Mouse (Mus musculus): ENCODE data around the gene Smyd1.

Gene Smyd1

DNA sequence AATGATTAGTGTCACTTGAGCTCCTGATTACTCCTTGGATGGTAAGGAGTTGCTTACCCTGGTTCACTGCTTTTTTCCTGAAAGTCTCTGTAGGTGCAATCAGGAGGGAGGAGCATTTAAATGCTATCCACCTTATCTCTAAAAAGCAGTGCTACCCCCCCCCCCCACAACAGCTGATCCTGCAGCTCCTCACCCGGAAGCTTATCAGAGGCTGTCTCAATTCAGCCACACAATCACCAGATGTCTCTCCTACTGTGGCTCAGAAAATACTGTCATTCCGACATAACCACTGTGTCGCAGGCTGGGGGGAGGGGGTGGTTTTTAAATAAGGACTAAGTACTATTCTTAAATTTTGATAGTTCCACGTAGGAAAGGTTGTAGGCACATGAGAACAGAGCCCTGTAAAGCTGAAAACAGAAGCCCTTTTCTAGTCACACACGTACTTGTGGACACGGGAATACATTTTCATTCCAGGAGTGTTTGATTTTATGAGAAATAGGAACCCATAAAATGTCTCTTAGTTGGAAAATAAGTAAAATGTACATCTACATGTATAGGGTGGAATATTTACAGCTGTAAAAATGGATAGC, 61.9 kb downstream of the Smyd1 start:
- DNase-seq (ENCODE audit: low spot score in 2 of 2): no peak

DNA sequence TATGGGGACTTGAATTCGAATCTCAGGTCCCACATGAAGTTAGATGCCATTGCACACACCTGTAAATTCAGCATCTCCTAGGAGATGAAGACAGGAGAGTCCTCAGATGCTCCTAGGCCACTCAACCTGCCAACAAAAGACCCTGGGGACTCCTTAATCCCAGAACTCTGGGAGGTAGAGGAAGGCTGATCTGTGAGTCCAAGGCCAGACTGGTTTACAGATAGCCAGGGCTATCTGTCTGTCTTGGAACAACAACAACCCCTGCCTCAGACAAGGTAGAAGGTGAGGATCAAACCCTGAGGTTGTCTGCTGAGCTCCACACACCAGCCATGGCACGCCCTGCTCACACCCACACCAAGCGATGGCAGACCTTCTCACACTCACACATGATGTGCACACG, 62.9 kb downstream of the Smyd1 start:
- DNase-seq (ENCODE audit: low spot score in 2 of 2): no peak

DNA sequence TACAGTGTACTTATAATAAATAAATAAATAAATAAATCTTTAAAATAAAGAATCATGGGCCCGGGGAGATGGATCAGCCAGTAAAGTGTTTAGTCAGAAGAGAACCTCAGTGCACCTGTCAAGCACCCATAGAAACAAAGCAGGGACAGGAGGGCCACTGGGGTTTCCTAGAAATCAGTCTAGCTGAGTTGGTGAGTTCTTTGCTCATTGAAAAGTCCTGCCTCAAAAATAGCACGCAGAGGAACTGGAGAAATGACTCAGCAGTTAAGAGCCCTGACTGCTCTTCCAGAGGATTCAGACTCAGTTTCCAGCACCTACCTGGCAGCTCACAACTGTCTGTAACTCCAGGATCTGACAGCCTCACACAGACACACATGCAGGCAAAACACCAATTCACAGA, 63.5 kb downstream of the Smyd1 start:
- no peak for DNase-seq (ENCODE audit: low spot score in 2 of 2)

DNA sequence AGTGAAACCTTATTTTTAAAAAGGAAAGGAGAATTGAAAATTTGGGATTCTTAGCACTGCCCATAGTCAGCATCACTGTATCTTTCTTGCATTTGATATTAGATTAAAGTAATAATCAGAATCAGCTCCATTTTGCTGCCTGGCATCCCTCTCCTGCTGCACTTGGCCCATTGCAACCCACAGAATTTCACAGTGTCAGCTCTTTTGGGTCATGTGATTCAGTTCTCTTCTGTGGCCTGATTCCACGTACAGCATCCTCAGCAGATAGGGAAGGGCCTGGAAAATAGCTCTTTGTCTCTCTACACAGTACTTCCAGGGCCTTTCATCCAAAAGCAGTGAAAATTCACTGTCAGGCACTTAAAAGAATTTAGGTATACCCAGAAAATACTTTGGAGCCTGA, 64.7 kb downstream of the Smyd1 start:
- no peak for DNase-seq (ENCODE audit: low spot score in 2 of 2)

DNA sequence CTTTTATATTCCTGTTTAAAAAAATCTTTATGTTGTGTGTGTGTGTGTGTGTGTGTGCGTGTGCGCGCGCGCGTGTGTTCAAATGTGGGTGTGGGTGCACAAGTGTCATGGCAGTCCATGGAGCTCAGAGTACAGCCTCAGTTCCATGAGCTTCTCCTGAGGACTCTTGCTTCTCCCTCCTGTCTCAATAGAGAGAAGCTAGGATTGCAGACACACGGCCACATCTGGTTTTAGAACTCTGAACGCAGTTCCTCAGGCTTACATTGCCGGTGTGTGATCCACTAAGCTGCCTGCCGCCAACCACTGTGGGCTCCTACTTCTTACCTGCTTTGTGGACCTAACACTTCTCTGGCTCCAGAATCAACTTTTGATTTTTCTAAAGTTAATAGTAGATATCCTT, 65.9 kb downstream of the Smyd1 start:
- no peak for DNase-seq (ENCODE audit: low spot score in 2 of 2)

DNA sequence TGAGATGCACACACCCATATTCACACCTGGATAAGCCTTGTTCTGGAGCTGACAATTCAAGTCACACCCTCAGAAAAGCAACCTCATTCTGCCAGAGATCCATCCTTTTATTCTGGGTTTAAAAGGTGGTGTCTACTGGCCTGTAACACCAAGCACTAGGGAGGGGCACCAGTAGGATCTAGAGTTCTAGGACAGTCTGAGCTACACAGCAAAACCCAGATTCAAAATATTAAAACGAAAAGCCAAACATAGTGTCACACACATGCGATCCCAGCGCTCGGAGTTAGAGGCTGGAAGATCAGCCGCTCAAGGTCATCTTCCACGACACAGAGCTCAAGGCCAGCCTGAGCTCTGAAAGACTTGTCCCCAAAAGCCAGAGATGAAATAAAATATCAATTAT, 67.6 kb downstream of the Smyd1 start:
- DNase-seq (ENCODE audit: low spot score in 2 of 2): no peak

DNA sequence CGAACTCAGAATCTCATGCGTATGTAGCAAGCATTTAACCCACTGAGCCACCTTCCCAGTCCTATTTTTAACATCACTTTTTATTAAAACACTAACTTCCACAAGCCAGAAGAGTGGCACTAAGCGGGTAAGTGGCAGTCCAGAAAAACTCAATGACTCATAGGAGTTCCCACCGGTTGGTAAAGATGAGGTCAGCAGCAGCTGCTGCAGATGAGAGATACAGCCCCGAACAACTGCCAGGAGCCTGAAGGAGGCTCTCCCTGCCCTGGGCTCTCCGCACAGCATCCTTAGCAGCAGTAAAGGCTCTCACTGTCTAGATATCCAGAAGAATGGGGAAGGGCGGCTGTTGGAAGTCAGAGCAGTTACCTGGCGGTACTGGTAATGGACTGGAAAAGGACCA, 71.1 kb downstream of the Smyd1 start:
- DNase-seq (ENCODE audit: low spot score in 2 of 2): no peak

DNA sequence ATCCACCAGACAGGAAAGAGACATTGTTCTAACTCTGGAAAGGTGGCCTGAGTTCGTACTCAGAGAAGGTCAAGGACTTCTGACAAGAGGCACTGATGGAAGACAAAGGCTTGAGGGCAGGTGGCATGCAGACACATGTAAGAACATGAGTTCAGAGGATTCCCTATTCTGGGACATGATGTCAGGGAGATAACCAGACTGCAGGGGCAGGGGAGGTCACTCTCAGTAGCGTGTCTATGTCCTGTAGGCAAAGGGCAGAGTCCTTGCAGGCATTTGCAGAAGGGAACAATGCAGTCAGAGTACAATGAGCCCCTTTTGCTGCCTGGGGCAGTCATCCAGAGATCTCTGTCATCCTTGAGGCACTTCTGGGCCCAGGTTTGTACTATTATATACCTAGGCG, 72.4 kb downstream of the Smyd1 start:
- no peak for DNase-seq (ENCODE audit: low spot score in 2 of 2)

DNA sequence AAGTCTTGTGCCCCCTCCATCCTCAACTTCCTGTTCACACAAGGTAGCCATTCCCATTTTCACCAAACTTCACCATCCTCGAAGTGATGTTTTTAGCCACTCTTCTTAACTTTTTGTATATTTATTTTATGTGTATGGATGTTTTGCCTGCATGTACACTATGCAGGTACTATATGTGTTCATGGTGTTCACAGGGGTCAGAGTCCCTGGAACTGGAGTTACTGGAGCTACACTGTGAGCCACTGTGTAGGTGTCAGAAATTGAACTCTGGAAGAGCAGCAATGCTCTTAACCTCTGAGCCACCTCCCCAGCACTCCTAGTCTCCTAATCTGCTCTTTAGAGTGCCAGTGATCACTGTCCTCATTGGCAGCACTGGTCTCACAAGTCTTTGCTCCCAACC, 73.6 kb downstream of the Smyd1 start:
- DNase-seq (ENCODE audit: low spot score in 2 of 2): no peak

DNA sequence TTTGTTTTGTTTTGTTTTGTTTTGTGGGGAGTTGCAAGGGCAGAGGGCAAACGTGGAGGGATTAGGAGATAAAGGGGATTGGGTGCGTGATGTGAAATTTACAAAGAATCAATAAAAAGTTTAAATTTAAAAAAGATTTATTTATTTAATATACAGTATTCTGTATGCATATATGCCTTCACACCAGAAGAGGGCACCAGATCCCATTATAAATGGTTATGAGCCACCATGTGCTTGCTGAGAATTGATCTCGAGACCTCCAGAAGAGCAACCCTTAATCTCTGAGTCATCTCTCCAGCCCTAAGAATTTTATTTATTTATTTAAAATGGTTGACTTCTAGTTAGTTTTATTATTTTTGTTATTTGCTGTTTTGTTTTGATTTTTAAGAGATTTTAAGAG, 78.8 kb downstream of the Smyd1 start:
- no peak for DNase-seq (ENCODE audit: low spot score in 2 of 2)

DNA sequence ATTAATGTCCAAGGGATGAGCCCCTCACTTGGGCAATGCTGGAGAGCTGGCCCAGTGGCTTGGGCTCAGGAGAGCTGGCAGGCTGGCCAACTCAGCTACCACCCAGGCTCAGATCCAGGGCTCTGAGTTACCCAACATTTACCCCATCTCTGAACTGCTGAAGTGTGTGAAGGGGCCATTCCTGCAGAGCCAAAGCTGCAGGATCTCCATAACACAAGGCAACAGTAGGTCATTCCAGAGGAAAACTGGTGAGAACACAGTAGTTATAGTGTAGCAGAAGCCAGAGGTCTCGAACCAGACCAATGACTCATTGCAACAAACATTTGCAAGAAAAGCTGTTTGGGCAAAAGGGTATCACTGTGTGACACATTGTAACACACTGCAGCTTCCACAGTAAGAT, 79.2 kb downstream of the Smyd1 start:
- no peak for DNase-seq (ENCODE audit: low spot score in 2 of 2)

DNA sequence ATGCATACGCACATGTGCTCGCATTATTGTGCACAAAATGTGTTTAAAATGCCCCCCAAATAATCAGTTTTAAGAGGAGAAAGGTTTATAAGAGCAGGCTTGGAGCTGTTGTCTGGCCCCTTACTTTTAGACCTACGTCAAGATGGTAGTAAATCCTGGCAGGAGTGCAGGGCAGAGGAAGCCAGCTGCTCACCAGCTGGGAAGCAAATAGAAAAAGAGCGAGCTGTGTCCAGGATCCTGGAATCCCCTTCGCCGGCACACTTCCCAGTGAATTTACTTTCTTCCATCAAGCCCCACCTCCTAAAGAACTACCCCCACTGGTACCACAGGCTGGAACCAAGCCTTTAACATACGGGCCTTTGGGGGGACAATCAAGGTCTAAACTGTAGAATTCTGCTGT, 81.2 kb downstream of the Smyd1 start:
- DNase-seq (ENCODE audit: low spot score in 2 of 2): no peak

DNA sequence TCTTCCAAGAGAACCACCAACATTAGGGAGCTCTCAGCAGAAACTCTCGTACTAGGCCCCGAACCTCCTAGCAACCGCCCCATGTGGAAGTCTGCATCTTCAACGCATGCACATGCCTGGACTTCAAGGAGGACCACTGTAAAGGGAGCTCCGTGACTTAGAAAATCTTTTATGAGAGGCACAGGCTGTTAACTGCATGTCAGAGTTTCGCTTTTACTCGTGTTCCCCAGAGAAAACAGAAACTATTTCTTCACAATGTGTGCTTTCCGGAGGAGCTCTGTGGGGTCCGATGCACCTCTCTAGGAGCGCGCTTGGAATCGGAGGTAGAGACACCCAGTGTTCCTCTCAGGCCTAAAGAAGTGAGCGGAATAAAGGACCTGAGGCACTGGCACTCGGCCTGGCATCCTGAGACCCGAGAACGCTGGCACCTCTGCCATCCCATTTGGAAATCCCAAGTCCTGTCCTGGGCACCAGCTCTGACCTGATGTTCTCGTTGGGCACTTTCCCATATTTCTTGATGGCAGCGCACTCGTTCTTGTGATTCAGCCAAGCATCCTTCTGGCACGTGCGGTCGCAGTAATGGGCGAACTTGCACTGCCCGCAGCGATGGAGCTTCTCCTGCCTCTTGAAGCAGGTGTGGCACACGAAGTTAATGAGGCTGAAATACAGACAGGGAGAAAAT, 82.8 kb downstream of the Smyd1 start:
- no peak for DNase-seq (ENCODE audit: low spot score in 2 of 2)

DNA sequence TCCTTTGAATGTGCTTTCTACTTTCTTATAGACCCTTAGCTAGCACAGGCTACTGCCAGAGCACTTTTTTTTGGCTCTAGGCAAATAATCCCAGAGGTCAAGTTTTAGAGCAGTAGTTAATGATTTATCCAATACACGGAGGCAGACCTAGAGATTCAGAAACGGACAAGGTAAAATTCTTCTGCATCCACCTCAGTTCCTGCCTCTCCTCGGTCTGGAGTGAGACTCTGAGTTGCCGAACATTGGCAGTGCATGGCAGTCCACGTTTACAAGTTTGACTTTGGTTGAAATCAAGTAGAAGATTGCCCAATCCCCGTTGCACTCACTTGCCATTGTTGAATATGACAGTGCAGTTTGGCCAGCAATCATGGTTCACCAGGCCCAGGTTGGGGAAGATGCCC, 85.0 kb downstream of the Smyd1 start:
- no peak for DNase-seq (ENCODE audit: low spot score in 2 of 2)

DNA sequence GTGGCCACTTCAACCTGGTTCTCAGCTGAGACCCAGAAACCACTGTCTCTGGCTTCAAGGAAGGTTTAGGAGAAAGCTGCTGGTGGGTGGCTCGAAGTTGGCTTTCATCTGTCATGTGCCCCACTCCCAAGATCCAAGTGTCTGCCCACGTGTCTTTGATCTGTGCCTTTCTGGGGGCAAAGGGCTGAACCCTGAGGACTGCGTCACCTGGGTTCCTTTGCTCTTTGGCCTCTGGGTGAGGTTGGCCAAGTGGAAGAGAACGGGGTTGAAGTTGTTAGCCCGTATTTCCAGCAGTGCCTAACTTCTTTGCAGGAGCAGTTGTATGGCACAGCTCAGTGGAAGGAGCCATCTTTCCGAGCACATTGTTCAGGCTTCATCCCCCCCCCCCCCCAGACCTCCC, 85.5 kb downstream of the Smyd1 start:
- DNase-seq (ENCODE audit: low spot score in 2 of 2): no peak

DNA sequence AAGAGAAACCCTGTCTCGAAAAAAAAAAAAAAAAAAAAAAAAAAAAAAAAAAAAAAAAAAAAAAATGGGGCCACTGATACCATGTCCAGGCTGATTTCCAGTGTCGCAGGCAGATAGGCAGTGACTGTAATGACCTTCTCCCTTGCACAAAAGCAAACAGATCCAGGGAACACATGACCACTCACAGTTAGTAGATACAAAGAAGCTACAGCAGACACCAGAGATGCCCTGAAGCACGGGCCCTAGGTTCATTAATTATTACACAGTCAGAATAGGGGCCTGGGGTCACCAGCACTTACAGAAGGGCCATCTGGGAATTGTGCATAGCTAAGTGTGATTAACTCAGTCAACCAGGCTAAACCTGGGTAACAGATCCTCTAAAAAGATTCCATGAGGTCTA, 86.1 kb downstream of the Smyd1 start:
- DNase-seq (ENCODE audit: low spot score in 2 of 2): no peak

DNA sequence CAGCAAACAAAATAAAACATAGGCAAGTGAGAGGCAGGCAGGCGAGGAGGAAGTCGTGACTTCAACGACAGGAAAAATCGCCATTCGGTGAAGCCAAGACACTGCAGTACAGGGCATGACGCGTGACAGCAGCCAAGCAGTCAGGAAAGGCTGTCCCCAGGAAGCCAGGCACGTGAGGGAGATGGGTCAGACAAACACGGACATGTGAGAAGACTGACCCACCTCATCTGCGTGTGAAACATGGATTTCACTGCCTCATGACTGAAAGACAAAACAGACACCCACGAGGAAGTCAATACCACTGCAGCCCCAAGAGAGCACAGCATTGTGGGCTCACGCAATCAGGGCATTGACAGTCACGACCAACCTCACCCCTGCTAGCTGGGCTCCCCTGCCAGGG, 86.9 kb downstream of the Smyd1 start:
- no peak for DNase-seq (ENCODE audit: low spot score in 2 of 2)

DNA sequence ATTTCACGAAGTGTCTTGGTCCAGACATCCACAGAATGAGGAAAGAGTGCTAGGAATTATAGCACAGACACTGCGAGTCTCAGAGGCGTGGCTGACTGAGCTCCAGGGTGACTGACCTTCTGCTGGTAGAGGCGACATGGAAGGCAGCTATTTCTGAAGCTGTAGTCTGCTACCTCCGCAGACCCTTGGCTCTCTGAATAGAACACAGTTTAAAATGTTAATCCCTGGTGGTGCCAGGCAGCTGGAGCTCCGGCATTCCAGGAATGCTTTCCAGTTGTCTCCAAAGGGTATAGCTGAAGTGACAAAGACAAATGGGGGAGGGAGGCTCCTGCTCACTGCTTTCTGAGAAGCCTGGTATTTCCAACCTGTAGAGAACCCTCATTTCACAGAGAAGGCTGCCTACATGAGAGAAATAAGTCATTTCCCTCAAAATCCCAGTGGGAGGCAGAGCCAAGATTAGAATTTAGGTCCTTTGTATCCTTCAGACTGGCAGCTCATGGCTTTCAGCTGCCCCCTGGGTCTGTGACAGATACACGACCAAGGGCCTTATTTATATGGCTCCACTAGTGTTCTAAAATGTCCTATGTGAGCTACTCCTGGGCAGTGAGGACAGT, 94.8 kb downstream of the Smyd1 start:
- no peak for DNase-seq (ENCODE audit: low spot score in 2 of 2)

DNA sequence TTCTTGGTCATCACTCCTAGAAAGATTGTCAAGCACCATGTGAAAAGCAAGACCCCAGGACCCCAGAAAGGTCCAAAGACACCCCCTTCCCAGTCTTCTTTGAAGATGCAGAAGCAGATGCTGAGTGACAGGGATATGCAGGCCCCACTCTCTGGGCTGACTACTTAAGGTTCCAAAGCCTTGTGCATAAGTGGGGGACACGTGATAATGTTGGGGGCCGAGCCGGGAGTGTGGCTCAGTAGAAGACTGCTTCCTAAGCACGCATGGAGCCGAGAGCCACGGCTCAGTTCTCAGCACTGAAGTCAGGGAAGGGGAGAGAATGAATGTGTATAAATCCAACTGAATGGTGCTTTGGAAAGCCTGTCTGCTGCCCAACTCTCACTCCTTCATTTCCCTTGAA, 95.5 kb downstream of the Smyd1 start:
- DNase-seq (ENCODE audit: low spot score in 2 of 2): no peak

DNA sequence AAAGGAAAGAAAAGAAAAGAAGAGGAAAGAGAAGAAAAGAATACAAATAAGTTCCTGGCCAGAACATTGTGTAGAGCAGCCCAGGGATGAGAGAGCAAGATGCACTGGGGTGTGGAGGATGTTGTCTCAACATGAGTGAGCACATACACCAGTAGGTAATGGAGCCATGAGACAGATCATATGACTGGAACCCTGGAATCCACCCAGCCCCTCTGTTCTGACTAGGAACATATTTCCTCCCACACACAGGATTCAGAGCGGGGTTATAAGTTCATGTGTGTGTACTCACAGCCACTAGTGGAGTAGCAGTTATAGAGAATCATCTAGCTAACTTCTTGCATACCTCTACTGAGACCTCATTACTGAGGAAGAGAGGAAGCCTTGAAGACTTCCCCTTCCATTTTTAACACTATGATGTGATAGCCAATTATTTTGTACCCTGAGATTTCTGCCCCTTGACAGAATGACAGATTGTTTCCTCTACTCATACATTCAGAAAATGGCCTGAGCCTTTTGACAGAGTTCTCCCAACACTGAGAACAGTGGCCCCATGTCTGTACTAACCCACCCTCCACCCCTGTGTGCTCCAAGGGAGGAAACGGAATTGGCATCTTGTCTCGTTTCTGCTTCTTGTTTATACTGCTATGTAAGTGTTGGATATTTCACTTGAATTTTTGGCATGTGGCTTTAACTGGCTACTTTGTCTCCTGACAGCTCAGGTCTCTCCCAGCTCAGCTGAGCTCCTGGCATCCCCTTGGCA, 97.7 kb downstream of the Smyd1 start:
- DNase-seq (ENCODE audit: low spot score in 2 of 2): no peak

DNA sequence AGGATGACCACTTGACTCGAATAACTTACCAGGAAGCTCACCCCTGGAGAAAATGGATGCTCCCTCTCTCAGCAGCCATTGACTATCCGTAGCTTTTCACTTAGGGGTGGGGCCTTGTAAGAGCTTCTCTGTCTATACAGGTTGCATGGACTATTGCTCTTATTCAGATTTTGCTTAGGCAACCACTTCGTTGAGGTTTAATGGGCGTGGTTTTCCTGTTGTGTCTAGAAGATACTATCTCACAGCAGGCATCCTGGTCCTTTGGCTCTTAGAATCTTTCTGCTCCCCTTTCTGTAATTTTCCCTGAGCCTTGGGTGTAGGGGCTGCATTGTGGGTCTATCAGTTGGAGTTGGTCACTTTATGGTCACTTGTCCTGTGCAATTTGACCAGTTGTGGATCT, 100.5 kb downstream of the Smyd1 start:
- no peak for DNase-seq (ENCODE audit: low spot score in 2 of 2)

DNA sequence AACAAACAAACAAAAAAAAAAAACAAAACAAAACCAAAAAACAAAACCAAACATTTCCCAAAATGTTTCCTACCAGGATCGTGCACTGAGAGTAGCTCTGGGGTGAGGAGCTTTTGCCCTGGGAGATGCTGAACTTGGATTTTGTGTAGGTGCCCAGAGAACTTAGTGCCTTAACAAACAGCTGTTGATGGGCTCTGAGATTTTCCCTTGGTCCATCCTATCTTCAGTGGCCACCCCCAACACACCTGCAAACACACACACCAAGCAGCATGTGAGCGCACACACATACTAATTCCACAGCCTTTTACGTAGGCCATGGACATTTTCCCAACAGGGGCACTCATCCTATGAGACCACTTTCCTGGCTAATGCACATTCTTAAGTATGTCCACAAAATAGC, 109.6 kb downstream of the Smyd1 start:
- DNase-seq (ENCODE audit: low spot score in 2 of 2): no peak

DNA sequence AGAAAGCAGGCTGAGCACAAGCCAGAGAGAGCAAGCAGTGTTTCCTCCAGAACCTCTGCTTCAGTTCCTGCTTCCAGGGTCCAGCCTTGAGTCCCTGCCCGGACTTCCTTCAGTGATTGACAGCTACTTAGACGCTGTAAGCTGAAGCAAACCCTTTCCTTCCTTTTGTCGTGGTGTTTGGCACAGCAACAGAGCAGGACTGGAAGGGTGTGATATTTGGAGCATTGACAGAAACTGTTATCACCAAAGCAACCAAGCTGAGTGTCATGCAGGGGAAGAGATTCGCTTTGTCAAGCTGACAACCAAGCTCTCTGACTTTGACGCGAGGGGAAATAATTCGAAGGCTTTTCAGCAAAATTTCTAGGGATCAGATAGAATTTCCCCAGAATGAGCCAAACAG, 110.1 kb downstream of the Smyd1 start:
- no peak for DNase-seq (ENCODE audit: low spot score in 2 of 2)

Data from natural killer cell, adult 2 months (primary cell).